Mouse (Mus musculus): ENCODE data around the gene Tmem135.

GRCm38 (mm10) chr7:89303765-89304164 lies 100.3 kb downstream of the Tmem135 start:
- TF ChIP-seq USF1 (IDR thresholded peaks at IDR 0.05; ENCODE audit: low read depth), result no peak
- TF ChIP-seq POLR2A (IDR thresholded peaks at IDR 0.05; ENCODE audit: insufficient read length, low read depth), result no peak
- TF ChIP-seq POLR2AphosphoS2 (IDR thresholded peaks at IDR 0.05; ENCODE audit: insufficient read length, low read depth), result no peak
- no peak for TF ChIP-seq CEBPB (IDR thresholded peaks at IDR 0.05; ENCODE audit: insufficient read depth, poor library complexity, severe bottlenecking)
- no peak for TF ChIP-seq MYOD1 (IDR thresholded peaks at IDR 0.05; ENCODE audit: control insufficient read depth in 1 of 3, insufficient read length in 2 of 3, low read depth in 2 of 3)
- no peak for TF ChIP-seq MAX (IDR thresholded peaks at IDR 0.05; ENCODE audit: low read depth)
- no peak for TF ChIP-seq E2F4 (IDR thresholded peaks at IDR 0.05; ENCODE audit: insufficient read depth)
- no peak for TF ChIP-seq SRF (IDR thresholded peaks at IDR 0.05; ENCODE audit: control insufficient read depth, insufficient read length, low read depth)
- TF ChIP-seq TCF12 (IDR thresholded peaks at IDR 0.05; ENCODE audit: insufficient read depth, poor library complexity, severe bottlenecking), result no peak
- no peak for TF ChIP-seq REST (IDR thresholded peaks at IDR 0.05; ENCODE audit: insufficient read depth, insufficient read length)
